Mouse (Mus musculus): ENCODE results near the gene Med11.

GRCm38 (mm10) chr11:70489138-70489537, 37.4 kb downstream of the Med11 start:
- no peak for TF ChIP-seq CTCF (IDR thresholded peaks at IDR 0.05; ENCODE audit: extremely low read depth, insufficient read depth, low read length)
- TF ChIP-seq POLR2A (IDR thresholded peaks at IDR 0.05; ENCODE audit: extremely low read depth, insufficient read depth, low read length), result no peak
